Mouse (Mus musculus) T-helper 17 cell (primary cell): ENCODE data around the gene Ankef1.

Experiments
- in situ Hi-C, 2 experiments: fragments of 300-600 bp; cut with MboI, MseI; formaldehyde crosslinking; loops; 1 replicate in 1 of 2; 2 replicates in 1 of 2; pipeline ENCODE4 v1.15.1; 2025; ENCODE audit warnings: high pct_unique_total_duplicates in 2 of 2

Ankef1 gene

DNA sequence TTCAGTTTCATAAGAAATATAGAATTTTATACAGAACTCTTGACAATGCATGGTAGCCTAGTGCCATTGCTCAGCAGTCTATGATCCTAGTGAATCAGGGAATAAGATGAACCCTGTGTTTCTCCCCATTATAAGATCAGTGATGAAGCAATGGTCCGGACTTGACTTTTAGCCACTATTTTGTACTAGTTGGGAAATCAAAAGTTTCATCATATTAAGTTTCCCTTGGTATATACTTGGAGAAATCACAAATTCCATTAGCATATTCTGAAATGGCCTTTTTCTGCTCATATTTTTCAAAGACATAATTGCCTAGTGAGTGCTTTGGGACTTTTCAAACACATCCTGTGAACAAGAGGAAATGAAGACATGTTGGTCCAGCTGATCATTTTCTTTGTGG lies at the start of gene Ankef1:
TSS of gene Ankef1 (plus strand) at position 260 of the 400 bp plus-strand sequence.
- in situ Hi-C loops = no loop called here

DNA sequence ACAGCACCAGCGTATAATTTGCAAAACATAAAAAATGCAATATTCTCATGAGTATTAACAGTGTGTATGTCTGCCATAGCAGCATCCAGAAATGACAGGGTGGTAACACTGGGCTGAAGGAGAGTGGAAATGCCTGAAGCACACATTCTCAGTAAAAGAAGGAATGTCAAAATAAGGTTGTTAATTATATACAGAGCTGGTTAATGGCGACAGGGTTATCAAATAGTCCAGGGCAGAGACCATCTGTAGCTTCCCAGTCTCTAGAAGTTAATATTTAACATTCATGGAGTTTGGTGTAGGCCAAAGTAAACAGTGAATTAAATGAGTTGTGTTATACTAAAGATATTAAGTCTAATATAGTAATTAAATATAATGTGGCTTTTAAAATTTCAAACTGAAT lies 45.2 kb upstream of the Ankef1 start:
- in situ Hi-C loops = no loop called here

DNA sequence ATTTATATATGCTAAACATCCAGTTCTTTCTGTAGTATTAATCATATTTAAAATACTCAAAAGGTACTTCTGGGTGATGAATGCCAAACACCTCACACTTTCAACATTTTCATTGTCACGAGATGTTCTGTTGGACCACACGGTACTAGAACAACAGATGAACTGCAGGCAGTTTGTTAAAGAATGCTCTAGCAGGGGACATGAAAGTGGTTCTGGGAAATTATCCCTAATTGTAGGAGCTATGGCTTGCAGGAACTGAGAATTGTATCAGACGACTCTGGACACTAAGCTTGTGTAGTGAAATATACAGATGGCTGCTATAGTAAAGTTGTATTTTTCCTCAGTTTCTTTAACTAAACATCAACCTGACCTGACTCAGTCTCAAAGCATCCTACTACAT lies 44.8 kb upstream of the Ankef1 start:
- in situ Hi-C loops = no loop called here

DNA sequence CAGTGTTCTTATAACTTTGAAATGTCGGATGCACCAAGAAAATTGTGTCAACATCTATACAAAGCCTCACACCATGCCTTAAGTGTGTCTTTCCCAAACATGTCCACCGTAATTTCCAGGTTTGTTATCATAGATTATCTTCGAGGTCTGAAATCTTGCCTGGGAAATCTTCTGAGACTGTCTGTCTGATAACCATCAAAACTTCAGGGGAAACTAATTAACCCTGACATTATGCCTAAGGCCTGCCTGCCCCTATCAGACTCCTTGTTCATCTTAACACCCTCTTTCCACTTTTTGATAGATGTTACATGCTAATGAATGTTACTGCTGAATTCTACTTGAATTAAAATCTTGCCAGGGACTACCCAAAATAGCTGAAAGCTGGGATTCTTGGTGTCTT lies 24.1 kb upstream of the Ankef1 start:
- in situ Hi-C loops = loop anchor here (25.0 kb wide), 1 partner anchor 1460 kb away; no protein-coding TSS in a partner anchor

DNA sequence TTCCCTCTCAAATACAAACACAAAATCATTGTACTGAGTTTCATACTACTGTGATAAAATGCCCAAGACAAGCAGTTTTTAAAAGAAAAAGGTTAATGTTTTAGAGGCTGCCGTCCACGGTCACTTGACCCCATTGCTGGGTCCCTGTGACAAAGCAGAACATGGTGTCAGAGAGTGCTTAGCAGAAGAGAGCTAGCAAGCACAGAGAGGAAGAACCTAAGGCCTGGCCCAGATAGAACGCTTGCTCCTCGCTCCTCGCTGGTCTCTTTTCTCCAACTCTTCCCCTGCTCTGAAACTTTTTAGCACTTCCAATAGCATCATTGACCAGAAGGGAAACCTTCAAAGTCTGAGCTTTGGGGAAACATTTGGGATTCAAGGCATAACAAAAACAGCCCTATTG lies 19.4 kb upstream of the Ankef1 start:
- in situ Hi-C loops = loop anchor here (25.0 kb wide), 1 partner anchor 1455 kb away; no protein-coding TSS in a partner anchor

DNA sequence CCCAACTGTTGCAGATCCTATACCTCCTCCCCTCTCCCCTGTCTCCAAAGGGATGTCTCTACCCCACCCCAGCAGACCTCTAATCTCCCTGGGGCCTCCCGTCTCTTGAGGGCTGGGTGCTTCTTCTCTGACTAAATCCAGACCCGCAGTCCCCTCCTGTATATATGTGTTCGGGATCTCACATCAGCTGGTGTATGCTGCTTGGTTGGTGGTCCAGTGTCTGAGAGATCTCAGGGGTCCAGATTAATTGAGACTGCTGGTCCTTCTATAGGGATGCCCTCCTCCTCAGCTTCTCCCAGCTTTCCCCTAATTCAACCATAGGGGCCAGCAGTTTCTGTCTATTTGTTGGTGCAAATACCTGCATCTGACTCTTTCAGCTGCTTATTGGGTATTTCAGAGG lies 18.7 kb upstream of the Ankef1 start:
- in situ Hi-C loops = loop anchor here (25.0 kb wide), 1 partner anchor 1454 kb away; no protein-coding TSS in a partner anchor

DNA sequence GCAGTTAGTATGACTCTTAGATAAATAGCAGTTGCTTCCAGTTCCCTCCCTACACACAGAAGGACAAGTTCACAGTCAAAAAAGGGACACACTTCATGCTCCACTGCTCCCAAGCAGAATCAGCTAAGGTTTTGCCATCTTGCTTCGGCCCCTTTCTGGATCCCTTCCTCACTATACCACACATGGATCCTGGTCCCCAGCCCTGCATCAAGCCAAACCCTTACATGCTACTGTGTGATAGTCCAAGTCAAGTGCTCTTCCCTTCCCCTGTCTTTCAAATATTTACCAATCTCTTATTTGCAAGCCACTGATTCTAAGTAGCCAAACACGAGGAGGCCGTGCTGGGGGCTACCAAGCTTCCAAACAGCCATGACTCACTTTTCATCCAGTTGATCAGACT lies 16.8 kb upstream of the Ankef1 start:
- in situ Hi-C loops = loop anchor here (25.0 kb wide), 1 partner anchor 1452 kb away; no protein-coding TSS in a partner anchor

DNA sequence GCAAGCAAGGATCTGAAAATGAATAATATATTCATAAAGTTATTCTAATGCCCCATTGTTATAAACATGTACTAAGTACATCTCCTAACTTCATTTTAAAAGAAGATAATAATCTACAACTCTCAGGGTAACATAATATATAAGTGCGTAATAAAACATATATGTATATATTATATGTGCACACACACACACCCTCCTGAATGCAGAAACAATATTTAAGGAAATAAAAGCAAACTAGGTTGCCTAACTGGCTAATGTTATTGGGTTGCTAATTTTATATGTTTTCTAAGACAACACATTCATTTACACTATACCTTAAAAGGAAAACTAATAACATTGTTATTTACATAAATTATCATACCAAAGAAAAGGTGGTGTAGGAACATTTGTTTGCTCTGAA lies 16.3 kb upstream of the Ankef1 start:
- in situ Hi-C loops = loop anchor here (25.0 kb wide), 1 partner anchor 1452 kb away; no protein-coding TSS in a partner anchor

DNA sequence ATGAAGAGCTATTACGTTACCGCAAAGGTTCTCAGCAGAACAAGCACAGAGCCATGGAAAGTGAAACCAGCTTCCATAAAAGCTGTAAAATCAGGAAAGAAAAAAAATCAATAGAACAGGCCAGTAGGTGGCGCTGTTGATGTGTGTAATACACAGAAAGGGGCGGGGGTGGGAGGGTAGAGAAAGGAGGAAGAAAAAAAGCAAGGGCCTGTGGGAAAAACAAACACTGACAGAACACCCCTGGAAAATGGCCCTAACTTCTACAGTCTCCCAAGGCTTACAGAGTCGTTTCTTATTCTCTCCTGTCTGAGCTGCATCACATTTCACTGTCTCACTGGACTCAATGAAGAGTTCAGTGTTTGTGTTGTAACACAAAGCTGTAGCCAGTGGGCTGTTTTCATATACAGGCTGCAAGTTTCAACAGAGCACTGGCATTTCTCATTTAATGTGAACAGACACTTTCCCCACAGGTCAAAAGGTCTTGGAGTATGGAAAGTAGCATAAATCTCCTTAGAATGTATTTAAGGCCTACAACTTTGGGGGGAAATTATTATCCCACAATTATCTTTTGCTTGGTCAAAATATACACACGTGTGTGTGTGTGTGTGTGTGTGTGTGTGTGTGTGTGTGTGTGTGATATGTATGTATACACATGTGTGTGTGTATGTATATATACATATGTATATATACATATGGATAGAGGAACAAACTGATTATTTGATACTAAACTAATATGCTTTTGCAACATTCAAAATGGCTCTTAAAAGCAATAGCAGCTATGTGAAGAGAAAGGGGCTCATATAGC lies 15.7 kb upstream of the Ankef1 start:
- in situ Hi-C loops = loop anchor here (25.0 kb wide), 1 partner anchor 1451 kb away; no protein-coding TSS in a partner anchor

DNA sequence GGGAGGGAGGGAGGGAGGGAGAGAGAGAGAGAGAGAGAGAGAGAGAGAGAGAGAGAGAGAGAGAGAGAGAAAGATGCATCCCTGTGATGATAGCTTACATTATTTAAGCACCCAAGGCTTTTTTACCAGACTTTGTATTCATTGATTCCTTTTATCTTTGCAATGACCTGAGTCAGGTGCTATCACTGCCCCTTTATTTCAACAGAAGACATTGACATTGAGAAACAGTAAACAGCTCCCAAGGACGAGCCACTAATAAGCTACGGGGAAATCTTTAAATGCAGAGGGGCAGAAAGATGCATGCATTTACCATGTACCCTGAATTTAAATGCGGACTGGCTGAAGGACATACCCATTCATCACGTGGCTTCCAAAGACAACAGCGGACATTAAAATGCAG lies 14.7 kb upstream of the Ankef1 start:
- in situ Hi-C loops = loop anchor here (25.0 kb wide), 1 partner anchor 1450 kb away; no protein-coding TSS in a partner anchor

DNA sequence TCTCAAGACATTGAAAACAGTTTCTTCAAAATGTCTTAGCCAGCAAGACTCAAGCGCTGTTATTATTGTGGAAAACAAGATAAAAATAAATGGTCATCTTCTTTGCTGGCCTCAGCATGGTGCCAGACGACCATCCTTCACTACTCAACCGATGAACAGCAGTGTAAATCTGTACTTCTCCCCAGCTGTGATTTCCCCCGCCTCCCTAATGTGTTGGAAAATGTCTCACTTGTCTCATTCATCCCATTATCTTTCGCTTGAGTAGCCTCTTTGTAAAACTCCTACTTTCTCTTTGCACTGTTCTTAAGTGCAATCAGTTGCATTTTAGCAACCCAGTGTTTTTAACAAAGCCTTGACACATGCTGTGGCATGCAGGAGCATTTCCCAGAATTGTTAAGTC lies 9.4 kb downstream of the Ankef1 start:
- in situ Hi-C loops = no loop called here

DNA sequence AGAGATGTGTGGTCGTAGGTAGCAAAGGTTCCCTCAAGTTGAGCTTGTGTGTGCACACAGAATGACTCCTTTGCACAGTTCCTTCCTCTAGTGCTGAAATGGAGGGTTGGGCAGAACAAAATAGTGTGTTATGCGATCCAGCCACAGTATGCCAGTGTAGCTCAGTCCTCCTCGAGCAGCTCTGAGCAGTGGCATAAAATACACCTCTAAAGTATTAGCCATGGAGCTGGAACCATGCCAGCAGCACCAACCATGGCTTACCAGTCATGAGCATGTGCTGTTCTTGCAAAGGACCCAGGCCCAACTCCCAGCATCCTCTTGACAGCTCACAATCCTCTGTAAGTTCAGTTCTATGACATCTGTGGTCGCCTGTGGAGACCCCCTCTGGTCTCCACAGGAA lies 10.0 kb downstream of the Ankef1 start:
- in situ Hi-C loops = no loop called here

DNA sequence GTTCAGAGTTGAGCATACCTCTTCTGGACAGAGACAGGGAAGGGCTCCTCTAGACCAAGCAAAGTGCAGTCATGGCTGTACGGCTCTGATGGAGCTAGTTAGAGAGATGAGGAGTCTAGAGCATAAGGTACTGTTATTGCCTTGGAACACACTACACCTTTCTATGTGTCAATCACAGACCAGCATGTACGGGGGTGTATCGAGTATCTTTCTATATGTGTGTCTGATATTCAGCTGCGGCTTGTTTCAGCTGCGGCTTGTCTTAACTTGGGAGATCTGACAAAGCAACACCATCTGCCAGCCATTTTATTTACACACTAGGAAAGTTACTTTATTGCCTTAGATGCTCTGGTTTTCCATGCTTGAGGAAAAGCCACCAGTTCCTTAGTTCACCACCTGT lies 11.1 kb downstream of the Ankef1 start:
- in situ Hi-C loops = no loop called here

DNA sequence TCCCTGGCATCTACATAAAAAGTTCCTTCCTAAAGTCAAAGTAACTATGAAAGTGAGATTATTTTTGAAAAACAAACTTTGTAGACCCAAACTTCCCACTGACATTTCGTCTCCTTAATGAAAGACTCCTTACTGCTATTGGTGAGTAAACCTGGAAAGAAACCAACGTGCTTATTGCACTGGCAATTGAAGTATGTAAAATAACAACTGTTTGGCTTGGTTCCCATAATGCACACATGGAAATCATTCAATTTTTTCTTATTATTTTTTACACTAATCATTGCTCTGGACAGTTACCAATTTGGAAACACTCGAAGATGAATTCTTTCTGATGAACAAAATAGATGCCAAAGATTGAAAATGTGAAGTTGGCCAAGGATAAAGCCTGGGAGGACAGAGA lies 12.1 kb downstream of the Ankef1 start:
- in situ Hi-C loops = no loop called here

DNA sequence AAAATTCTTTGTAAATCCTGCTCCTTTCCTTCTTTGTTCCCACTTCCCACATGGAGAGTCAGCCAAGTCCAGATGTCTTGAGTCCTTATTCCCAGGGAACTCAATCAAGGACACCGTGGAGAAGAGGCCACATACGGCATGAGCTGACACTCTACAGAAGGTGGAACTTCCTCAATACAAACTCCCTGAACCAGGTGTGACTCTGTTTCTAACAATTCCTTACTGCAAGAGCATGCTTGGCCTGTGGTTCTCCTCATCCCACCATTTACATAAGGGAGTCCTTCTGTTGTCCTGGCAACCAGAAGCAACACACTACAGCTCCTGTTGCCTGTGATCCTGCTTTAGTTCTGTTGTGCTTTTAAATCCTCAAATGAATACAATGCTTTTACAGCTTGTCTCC lies 13.8 kb downstream of the Ankef1 start:
- in situ Hi-C loops = no loop called here

DNA sequence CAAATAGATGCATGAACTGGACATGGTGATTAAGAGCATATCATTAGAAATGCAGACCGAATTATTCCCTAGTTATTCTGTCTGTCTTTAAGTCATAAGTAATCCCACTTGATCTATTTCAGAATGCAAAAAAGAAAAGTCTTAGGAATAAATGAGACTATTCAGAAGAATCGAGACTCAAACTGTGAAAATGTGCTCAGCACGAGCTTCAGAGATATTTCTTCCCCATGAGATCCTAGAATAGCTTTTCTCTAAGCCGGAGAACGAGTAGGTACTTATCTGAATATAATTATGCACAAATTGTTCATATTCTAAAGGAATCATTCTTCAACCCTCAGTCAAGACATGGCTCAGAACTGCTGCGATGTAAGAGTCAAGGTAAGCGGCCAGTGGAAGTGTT lies 27.2 kb downstream of the Ankef1 start:
- in situ Hi-C loops = no loop called here

DNA sequence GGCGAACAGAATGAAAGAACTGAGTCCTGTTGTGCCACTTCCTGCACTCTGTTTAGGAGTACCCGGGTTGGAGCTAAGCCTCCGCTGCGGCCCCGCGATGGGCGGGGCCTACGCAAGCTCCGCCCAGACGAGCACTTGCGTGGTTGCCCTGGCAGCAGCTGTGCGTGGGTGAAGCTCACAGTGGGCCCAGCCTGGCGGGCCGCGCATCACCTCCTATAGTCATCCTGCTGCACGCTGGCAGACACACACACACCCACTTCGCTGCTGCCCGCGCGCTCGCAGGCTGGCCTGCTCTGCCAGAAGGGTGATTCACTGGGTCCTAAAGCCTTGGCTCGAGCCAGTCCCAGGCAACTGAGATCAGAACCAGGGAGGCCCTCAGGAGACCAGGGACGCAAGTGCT lies 30.3 kb downstream of the Ankef1 start:
- in situ Hi-C loops = no loop called here

DNA sequence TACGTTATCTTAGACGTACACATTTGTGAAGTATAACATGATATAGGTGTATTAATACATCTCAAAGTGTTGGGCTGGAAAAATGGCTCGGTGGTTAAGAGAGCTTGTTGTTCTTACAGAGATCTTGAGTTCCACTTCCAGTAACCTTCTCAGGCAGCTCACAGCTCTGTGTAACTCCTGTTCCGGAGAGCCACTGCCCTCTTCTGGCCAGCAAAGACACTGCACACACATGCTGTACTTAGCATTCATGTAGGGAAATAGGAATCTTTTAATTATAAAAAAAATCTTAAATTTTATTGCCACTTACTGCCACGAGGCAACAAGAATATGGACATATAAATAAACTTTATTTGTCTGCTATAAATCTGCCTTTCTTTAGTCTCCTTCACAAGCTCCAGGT lies 56.3 kb downstream of the Ankef1 start:
- in situ Hi-C loops = no loop called here

DNA sequence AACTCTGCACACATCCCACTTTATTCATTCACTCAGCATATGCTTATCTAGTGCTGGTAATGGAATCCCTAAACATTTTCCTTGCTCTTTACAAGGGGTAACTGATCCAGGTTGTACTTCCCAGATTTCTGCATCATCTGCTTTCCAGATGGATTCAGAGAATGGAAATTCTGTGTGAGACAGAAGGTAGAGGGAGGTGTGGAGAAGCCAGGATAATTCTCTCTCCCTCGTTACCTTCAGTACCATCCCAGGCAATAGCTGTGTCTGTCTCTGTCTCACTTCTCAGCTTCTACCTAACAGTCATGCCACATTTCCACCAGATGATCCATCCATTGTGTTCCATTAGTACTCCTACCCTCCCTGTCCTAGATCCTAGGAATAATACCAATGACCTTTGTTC lies 60.6 kb downstream of the Ankef1 start:
- in situ Hi-C loops = no loop called here

DNA sequence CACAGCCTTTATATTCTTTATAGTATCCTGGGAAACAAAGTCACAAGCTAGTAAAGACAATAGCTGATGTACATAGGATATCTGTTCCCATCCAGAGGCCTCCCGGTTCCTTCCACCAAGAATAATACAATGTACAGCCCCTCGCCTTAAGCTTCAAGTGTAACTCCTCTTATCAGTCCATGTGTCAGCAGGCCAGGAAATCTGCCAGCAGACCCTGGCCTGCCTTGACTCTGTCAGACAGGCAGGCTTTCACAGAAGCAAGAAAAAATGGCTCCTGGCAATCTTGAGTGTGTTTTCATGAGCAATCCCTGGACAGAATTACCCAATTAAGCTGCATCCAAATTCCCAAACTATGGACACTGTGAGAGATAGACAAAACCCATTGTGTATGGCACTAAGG lies 69.1 kb downstream of the Ankef1 start:
- in situ Hi-C loops = no loop called here

DNA sequence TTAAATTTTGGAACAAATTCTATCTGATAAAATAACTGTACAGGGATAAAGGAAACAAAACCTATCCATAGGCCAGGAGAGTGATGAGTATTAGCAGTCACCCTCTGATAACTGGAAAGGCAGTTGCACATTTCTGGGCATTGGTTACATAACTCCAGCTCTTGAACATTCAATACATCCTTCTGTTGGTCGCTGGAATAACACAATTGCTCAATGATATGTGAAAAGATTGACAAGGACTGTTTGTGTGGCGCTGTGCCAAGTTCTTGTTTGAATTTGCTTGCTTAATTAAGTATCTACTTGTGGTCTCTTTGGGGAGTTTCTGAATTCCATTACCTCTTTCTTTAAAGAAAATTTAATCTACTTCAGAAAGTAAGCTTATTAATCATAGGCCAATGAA lies 81.1 kb downstream of the Ankef1 start:
- in situ Hi-C loops = no loop called here

DNA sequence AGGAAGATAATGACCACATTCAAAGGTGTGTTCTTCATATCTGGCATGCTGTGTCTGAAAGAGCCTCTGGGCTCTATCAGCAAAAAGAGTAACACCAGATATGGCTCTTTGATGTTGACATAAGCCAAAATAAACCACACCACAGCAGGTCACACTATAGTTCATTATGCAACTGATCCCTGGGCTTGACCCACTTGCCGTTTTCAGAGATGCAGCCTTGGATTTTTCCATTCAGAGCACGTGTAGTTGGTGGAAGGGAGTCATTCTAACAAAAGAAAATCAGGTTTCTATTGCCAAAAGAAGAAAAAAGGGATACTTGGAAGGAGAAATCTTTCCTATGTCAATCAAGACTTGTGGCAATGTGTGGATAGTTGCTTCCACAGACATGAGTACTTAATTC lies 87.1 kb downstream of the Ankef1 start:
- in situ Hi-C loops = no loop called here

DNA sequence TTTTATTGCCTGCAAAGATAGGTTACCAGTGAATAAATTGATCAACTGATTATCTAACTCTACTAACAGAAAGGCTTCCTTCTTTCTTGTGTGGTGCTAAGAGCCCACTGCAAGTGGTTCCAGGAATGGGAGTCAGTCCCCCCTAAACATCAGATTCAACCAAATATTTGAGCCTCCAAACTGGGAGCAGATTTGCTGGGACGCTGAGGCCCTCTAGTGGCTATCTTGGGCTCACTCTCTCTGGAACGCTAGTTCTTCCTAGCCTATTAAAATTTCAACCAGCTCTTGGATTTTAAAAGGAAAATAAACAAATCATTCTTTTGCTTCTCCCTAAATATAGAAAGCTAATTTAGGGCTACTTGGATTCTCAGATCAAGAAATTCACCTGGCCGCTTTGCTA lies 94.7 kb downstream of the Ankef1 start:
- in situ Hi-C loops = no loop called here
